Mouse (Mus musculus) heart, adult 2 months (tissue): ENCODE measurements around the gene Thsd4. TPM values are rescaled to one million over a fixed set of nuclear protein-coding genes. Genes with fewer than 3 reads are reported as not detected.
A peak's percentile ranks its signal among the peaks of the same experiment; 100 is the strongest.

Experiments
- DNase-seq, 2 experiments: peaks; one replicate each; pipeline ENCODE4 v3.0.0; 2021
- H3K27ac ChIP-seq: fragments of 200-600 bp; 2 replicates; pipeline ENCODE4 v1.8.1; 2022
- H3K27me3 ChIP-seq: fragments of 200-500 bp; 2 replicates; pipeline ENCODE4 v1.6.1; 2012; ENCODE audit warnings: mild to moderate bottlenecking, low read length, inconsistent platforms, mixed read lengths; ENCODE audit not compliant: control insufficient read depth, insufficient read depth
- H3K36me3 ChIP-seq: fragments of 200-500 bp; 2 replicates; pipeline ENCODE4 v1.6.1; 2012; ENCODE audit warnings: low read length, inconsistent platforms; ENCODE audit not compliant: control insufficient read depth, insufficient read depth
- H3K4me1 ChIP-seq: fragments of 200-500 bp; 2 replicates; pipeline ENCODE4 v1.6.1; 2011; ENCODE audit warnings: low read length; ENCODE audit not compliant: control insufficient read depth, insufficient read depth
- H3K4me3 ChIP-seq: fragments of 200-600 bp; 2 replicates; pipeline ENCODE4 v1.8.1; 2022
- H3K79me2 ChIP-seq: fragments of 200-500 bp; replicated peaks from 2 replicates; pipeline ENCODE4 v1.6.1; 2012; ENCODE audit warnings: mild to moderate bottlenecking, inconsistent platforms, low read length, moderate library complexity, mixed read lengths; ENCODE audit not compliant: control insufficient read depth, insufficient read depth
- H3K9ac ChIP-seq: fragments of 200-500 bp; 2 replicates; pipeline ENCODE4 v1.6.1; 2012; ENCODE audit warnings: low read depth, mild to moderate bottlenecking, control low read depth, inconsistent platforms, low read length, mixed read lengths
- CTCF ChIP-seq: fragments of 200-600 bp; IDR thresholded peaks from 2 replicates; pipeline ENCODE4 v1.8.1; 2022; ENCODE audit warnings: antibody characterized with exemption, mild to moderate bottlenecking, moderate library complexity
- EP300 ChIP-seq: fragments of 200-500 bp; IDR thresholded peaks from 2 replicates; pipeline ENCODE4 v1.6.1; 2011; ENCODE audit warnings: low read depth, low read length, control low read depth; ENCODE audit not compliant: insufficient read depth
- POLR2A ChIP-seq: fragments of 200-500 bp; IDR thresholded peaks from 2 replicates; pipeline ENCODE4 v1.6.1; 2011; ENCODE audit warnings: mild to moderate bottlenecking, low read depth, low read length, control low read depth; ENCODE audit not compliant: insufficient read depth
- WGBS: fragments of 180-500 bp; shearing (Covaris S2); methylation state at CpG from one replicate; pipeline ENCODE4 v1.1.7; 2018; 5-methylcytosine and 5-hydroxymethylcytosine counted together
- intact Hi-C: fragments of 180-260 bp; cut with DNase I; formaldehyde crosslinking; loops from one replicate; pipeline ENCODE4 v1.15.1; 2025
- polyA plus RNA-seq: library from polyadenylated mRNA; depleted of rRNA; stranded (reverse); fragments of >200 nt; gene quantifications from 2 replicates; pipeline ENCODE4 v1.2.3, GENCODE M21; 2012
- total RNA-seq, 2 experiments: library from RNA; stranded (reverse); gene quantifications; 2 replicates each; pipeline ENCODE4 v1.2.3; 2021

The Thsd4 gene
- total and polyA plus RNA-seq, 3 experiments, result 3.5 to 5.2 (median 4.3) TPM

DNA sequence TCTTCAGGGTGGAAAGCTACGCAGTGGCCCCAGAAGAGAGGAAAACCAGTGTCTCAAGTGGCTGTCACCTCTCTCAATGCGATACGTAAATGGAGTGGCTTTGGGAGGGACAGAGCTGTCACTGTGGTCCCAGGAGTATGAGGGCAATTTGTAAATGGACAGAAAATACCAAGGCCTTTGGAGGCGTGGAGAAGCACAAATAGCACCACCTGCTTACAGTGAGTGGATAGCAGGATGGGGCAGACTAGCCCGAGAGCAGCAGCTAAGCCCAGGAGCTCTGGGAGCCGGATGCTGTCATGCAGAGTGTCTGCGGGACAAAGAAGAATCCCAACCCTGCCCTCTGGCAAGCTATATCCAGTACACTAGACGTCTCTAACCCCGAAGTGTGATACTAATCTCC lies 397.7 kb downstream of the Thsd4 start:
- Histone ChIP-seq H3K79me2 (no peaks in the 10 kb centered on the region), H3K4me1 (no peaks in the 10 kb centered on the region; the same call in 1 of the 2 replicates), H3K27ac (no peak overlapping the region), H3K36me3 (no peaks in the 10 kb centered on the region), H3K4me3 (no peak overlapping the region), H3K9ac (no peak overlapping the region), H3K27me3 (no peaks in the 10 kb centered on the region)
- TF ChIP-seq CTCF (no peak), EP300 (no peak), POLR2A (no peak)
- 74% methylated on average over 9 of the region's 9 CpGs for WGBS
- intact Hi-C loops, result no loop called here
- DNase-seq, result no peak

DNA sequence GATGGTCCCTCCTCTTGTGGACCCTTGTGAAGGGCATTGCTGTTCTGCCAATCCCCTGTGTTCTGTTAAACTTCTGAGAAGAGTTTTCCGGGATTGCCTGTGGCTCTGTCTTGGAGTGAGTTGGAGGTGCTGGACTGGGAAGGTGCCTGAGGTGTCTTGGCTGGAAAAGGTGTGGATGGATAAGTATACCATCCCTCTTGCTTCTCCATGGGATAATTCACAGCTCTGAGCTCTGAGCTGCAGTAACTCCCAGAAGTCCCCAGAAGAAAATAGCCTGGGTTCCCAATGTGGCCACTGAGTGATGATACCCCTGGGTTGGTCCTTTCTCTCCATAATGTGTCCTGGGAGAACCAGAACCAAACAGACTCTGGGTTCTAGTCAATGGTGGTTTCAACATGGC lies 398.8 kb downstream of the Thsd4 start:
- Histone ChIP-seq H3K4me1 (no peaks in the 10 kb centered on the region; the same call in 1 of the 2 replicates), H3K9ac (no peak overlapping the region), H3K27ac (no peak overlapping the region), H3K27me3 (no peaks in the 10 kb centered on the region), H3K36me3 (no peaks in the 10 kb centered on the region), H3K79me2 (no peaks in the 10 kb centered on the region), H3K4me3 (no peak overlapping the region)
- WGBS, result 83% methylated on average over 1 of the region's 1 CpGs
- intact Hi-C loops, result no loop called here
- TF ChIP-seq EP300 (no peak), CTCF (no peak), POLR2A (no peak)
- no peak for DNase-seq

DNA sequence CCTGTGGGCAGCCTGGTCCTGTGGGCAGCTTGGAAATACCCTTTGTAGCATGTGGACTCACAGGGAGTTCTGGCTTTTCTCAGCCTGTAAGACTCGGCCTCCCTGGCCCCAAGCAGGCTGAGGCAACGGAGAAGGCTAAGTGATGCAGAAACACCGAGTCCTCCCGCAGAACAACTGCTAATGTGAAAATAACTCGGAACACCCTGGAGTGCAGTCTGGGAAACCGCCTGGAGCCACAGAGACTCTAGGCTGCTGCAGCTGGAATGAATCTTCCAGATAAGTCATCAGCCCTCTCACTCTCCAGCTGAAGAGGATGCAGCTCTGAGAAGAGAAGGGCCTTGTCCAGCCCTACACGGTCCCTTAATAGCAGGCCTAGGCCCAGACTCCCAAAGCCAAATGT lies 402.0 kb downstream of the Thsd4 start:
- Histone ChIP-seq H3K4me3 (no peak overlapping the region), H3K4me1 (no peaks in the 10 kb centered on the region), H3K27ac (no peak overlapping the region), H3K79me2 (no peaks in the 10 kb centered on the region), H3K27me3 (no peaks in the 10 kb centered on the region), H3K36me3 (no peaks in the 10 kb centered on the region), H3K9ac (no peak overlapping the region)
- WGBS, result 66% methylated on average over 7 of the region's 7 CpGs
- intact Hi-C loops, result no loop called here
- peak; percentile 43 to 59 for DNase-seq
- TF ChIP-seq POLR2A (no peak), EP300 (no peak), CTCF (no peak)

DNA sequence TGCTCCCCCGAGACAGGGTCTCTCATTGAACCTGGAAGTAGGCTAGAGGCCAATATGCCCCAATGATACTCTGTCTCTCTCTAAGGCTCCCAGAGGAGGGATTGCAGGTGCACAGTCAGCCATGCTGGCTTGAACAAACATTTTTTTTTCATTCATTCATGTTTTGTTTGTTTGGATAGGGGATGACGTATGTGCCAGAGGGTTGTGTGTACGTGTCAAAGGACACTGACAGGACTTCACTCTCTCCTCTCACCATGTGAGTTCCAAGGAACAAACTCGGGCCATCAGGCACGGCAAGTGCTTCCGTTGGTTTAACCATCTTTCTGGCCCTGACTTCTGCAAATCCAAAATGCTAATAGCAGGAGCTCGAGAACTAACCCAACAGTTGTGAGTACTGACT lies 404.0 kb downstream of the Thsd4 start:
- no peak for DNase-seq
- H3K79me2 ChIP-seq, result no peaks in the 10 kb centered on the region
- H3K4me1 ChIP-seq, result no peaks in the 10 kb centered on the region
- H3K27ac ChIP-seq, result no peak overlapping the region
- 80% methylated on average over 7 of the region's 7 CpGs for WGBS
- H3K9ac ChIP-seq, result no peak overlapping the region
- H3K36me3 ChIP-seq, result no peaks in the 10 kb centered on the region
- intact Hi-C loops, result no loop called here
- H3K4me3 ChIP-seq, result no peak overlapping the region
- no peak for TF ChIP-seq EP300
- no peak for TF ChIP-seq CTCF
- no peak for TF ChIP-seq POLR2A
- no peaks in the 10 kb centered on the region for H3K27me3 ChIP-seq

DNA sequence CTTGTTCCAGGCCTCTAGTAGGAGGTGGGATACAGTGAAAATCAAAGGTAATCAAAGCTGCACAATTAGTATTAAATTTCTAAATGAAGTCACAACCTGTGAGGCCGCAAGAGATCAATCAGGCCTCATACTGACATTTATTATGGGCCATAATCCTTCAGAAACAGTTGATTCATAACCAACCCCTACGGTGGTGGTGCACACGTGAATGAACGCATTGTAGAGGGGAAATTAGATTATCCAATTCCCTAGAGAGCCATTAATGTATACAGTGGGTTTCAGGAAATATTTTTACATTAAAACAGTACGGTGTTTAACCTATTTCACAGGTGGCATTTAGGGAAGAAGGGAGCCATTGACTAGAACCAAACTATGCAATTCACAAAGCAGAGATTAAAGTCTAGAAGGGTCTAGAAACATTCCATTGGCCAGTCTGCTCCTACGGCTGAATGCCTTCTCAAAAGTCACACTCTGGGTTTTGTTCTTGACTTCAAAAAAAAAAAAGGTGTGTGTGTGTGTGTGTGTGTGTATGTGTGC lies 406.1 kb downstream of the Thsd4 start:
- Histone ChIP-seq H3K36me3 (no peaks in the 10 kb centered on the region), H3K4me3 (no peak overlapping the region), H3K79me2 (no peaks in the 10 kb centered on the region), H3K9ac (no peak overlapping the region), H3K27me3 (no peaks in the 10 kb centered on the region), H3K4me1 (no peaks in the 10 kb centered on the region), H3K27ac (no peak overlapping the region)
- WGBS, result 82% methylated on average over 6 of the region's 6 CpGs
- no peak for DNase-seq
- TF ChIP-seq CTCF, result no peak
- TF ChIP-seq EP300, result no peak
- TF ChIP-seq POLR2A, result no peak
- intact Hi-C loops, result no loop called here

DNA sequence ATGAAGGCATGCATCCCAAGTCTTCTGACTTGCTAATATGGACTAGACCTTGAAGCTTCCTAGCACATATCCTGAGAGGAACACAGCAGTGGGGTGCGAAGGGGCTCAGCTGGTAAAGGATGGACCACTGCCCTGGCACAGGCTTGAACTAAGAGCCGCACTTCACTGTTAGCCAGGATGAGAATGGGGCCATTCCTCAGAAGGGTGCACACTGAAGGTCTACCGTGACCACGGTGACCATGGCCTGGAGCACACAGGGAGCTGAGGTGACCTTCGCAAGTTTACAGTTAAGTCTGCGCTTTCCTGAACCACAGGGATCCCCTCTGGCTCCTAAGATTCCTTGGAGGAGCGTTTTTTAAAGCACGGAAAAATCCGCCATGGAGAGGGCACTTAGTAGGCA lies 406.5 kb downstream of the Thsd4 start:
- Histone ChIP-seq H3K27ac (no peak overlapping the region), H3K4me1 (no peaks in the 10 kb centered on the region), H3K9ac (no peak overlapping the region), H3K27me3 (no peaks in the 10 kb centered on the region), H3K79me2 (no peaks in the 10 kb centered on the region), H3K4me3 (no peak overlapping the region), H3K36me3 (no peaks in the 10 kb centered on the region)
- intact Hi-C loops, result no loop called here
- TF ChIP-seq CTCF (no peak), POLR2A (no peak), EP300 (no peak)
- 93% methylated on average over 9 of the region's 9 CpGs for WGBS
- DNase-seq, result no peak
